Mouse (Mus musculus): ENCODE data around the gene Anks6.

DNA sequence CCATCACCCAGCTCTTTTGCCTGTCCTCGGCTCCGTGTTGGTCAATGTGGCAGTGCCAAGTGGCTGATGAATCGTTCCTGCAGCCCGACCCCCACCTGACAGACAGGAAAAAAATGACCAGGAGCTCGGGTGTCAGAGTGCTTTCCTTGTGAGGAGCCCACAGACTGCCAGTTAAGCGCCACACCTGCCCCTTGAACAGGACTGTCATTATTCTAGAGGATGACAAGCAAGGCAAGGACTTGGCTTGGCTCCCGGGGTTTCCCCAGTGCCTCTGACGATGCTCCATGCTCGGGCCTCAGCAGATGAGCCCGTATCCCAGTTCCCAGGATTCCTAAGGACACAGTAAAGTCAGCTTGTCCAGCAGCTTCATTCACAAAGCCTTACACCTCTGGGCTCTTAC lies 44.8 kb downstream of the Anks6 start:
- no peak for TF ChIP-seq CTCF (IDR thresholded peaks at IDR 0.05; ENCODE audit: low read depth)
- no peak for TF ChIP-seq EP300 (optimal IDR thresholded peaks at IDR 0.05)
